17 mouse cellular contexts compared by ENCODE assay signal in the genomic region with DNA sequence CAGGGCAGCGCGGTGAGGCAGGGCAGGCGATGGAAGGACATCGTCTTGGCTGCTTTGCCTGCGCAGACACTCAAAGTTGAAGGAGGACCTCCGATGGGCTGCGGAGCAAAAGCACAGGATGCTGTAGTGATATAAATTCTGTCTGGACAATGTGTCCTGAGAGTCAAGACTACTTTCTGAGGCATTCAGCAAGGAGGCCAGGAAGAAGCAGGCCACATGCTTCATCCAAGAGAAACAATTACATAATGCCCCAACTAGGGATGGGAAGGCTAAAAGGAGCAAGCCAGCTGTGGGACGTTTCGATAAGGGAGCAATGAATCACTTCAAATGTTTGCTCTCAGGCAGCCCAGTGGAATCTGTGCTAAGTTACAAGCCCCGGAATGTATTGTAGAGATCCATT. TPM values are rescaled to one million over a fixed set of nuclear protein-coding genes. Genes with fewer than 3 reads are reported as not detected.
DNase-seq lines count a peak whose midpoint lies in the region; ATAC-seq and TF ChIP-seq lines count a peak whose summit lies in the region.
"Had no signal": no experiment of that assay in that cellular context is flagged by ENCODE, and none has a peak within 500 bp of the region (broad histone marks: within the 10 kb centered on the region; RNA-seq: fewer than 3 reads in every experiment).

No protein-coding gene starts in this region.

- peaks cover 16% of the 10 kb centered on the region; the same call in 1 of the 2 replicates for H3K36me3 ChIP-seq in lung, embryonic 14.5 days (ENCODE audit: insufficient read depth)
- no peaks in the 10 kb centered on the region for H3K36me3 ChIP-seq in hindbrain, embryonic 10.5 days
- H3K36me3 ChIP-seq: intestine, embryonic 15.5 days; lung, embryonic 15.5 days; neural tube, embryonic 12.5 days had no signal

- 66% methylated on average over 10 of the region's 10 CpGs for WGBS in lung, embryonic 14.5 days
- WGBS in hindbrain, embryonic 10.5 days, result 92% methylated on average over 10 of the region's 10 CpGs

- no peaks in the 10 kb centered on the region for H3K4me1 ChIP-seq in lung, embryonic 14.5 days (ENCODE audit: insufficient read depth)
- H3K4me1 ChIP-seq in hindbrain, embryonic 10.5 days (replicated peaks), result no peaks in the 10 kb centered on the region
- H3K4me1 ChIP-seq: hindbrain, embryonic 13.5 days; lung, embryonic 15.5 days; neural tube, embryonic 12.5 days had no signal

- H3K9ac ChIP-seq in lung, embryonic 14.5 days, result no peak overlapping the region
- H3K9ac ChIP-seq: hindbrain, embryonic 13.5 days; intestine, embryonic 15.5 days; lung, embryonic 15.5 days; neural tube, embryonic 12.5 days had no signal

- H3K27me3 ChIP-seq in lung, embryonic 14.5 days (ENCODE audit: insufficient read depth, low read length), result no peaks in the 10 kb centered on the region
- H3K27me3 ChIP-seq in hindbrain, embryonic 10.5 days (ENCODE audit: insufficient read depth, poor library complexity, severe bottlenecking), result no peaks in the 10 kb centered on the region
- H3K27me3 ChIP-seq: CH12.LX; hindbrain, embryonic 13.5 days; intestine, embryonic 15.5 days; lung, embryonic 15.5 days; neural tube, embryonic 12.5 days had no signal

- H3K9me3 ChIP-seq in lung, embryonic 14.5 days (ENCODE audit: low read depth, low read length), result no peaks in the 10 kb centered on the region
- H3K9me3 ChIP-seq in hindbrain, embryonic 10.5 days, result no peaks in the 10 kb centered on the region
- H3K9me3 ChIP-seq: hindbrain, embryonic 13.5 days; intestine, embryonic 15.5 days; lung, embryonic 15.5 days; neural tube, embryonic 12.5 days had no signal

- intact Hi-C loops in heart, postnatal 25 days (cut with DNase I), result no loop called here

- H3K4me2 ChIP-seq in lung, embryonic 14.5 days, result no peak overlapping the region
- H3K4me2 ChIP-seq: hindbrain, embryonic 13.5 days; intestine, embryonic 15.5 days; lung, embryonic 15.5 days; neural tube, embryonic 12.5 days had no signal

- no peak overlapping the region for H3K27ac ChIP-seq in lung, embryonic 14.5 days (ENCODE audit: low read depth)
- no peak overlapping the region for H3K27ac ChIP-seq in hindbrain, embryonic 10.5 days
- H3K27ac ChIP-seq: hindbrain, embryonic 13.5 days; intestine, embryonic 15.5 days; lung, embryonic 15.5 days; neural tube, embryonic 12.5 days had no signal

- peak; percentile 15 for DNase-seq in adrenal gland, adult 2 months
- DNase-seq in adrenal gland, postnatal 14 days, result no peak
- no peak for DNase-seq in lung, embryonic 14.5 days
- DNase-seq in lung, adult 18-20 months, result no peak
- DNase-seq in heart, adult 9 months (ENCODE audit: low spot score in 2 of 2), result peak; percentile 70 to 82
- DNase-seq in heart, postnatal 25 days (ENCODE audit: low spot score), result peak; percentile 48
- DNase-seq in hindbrain, embryonic 10.5 days (ENCODE audit: low spot score), result no peak
- no peak for DNase-seq in spleen, postnatal 14 days (ENCODE audit: low spot score in 2 of 2)
- DNase-seq: cerebellum, adult 11-12 months; right cerebral cortex, postnatal 4 days; thymus, postnatal 14 days had no signal

- TF ChIP-seq CTCF in lung, embryonic 14.5 days (IDR thresholded peaks at IDR 0.05; ENCODE audit: low read depth), result no peak

- ATAC-seq in lung, embryonic 14.5 days (ENCODE audit: insufficient read depth), result 0 out of 2 replicates have a peak, but pooled peaks have one; percentile 14
- ATAC-seq: intestine, embryonic 15.5 days had no signal

- H3K4me3 ChIP-seq in lung, embryonic 14.5 days (ENCODE audit: low read depth, low read length), result no peak overlapping the region
- H3K4me3 ChIP-seq in hindbrain, embryonic 10.5 days, result no peak overlapping the region
- H3K4me3 ChIP-seq: hindbrain, embryonic 13.5 days; intestine, embryonic 15.5 days; lung, embryonic 15.5 days; neural tube, embryonic 12.5 days had no signal

RNA-seq across cellular contexts. Expression of a gene that starts 36.4 kb away (rescaled TPM):
- total RNA-seq in adrenal gland, adult 2 months (2021), result 10 to 100 TPM; 13.2 to 24.5 TPM
- 5.5 and 9.7 TPM in 2 replicates for polyA plus RNA-seq in adrenal gland, adult 2 months (2012; rRNA removed)
- total RNA-seq in adrenal gland, postnatal 14 days (2021), result 21.1 and 23.9 TPM in 2 replicates
- polyA plus RNA-seq in lung, embryonic 14.5 days (2014; fragmentation: Nextera tagmentation; extraction: Ambion mirVana), result 0.78 and 1.1 TPM in 2 replicates
- total RNA-seq in heart, postnatal 25 days (2021), result under 1 TPM; 0.26 to 0.42 TPM
- 0.09 and 0.11 TPM in 2 replicates for polyA plus RNA-seq in hindbrain, embryonic 10.5 days (2016; fragmentation: Nextera tagmentation; extraction: Ambion mirVana)
- total RNA-seq: CH12.LX had no signal
- polyA plus RNA-seq: forebrain, embryonic 11.5 days had no signal

RNA-seq across cellular contexts. Expression of a gene that starts 36.5 kb away (rescaled TPM):
- 1 to 10 TPM; 1.8 to 3.2 TPM for total RNA-seq in adrenal gland, adult 2 months (2021)
- 1.1 TPM in 2 replicates for polyA plus RNA-seq in adrenal gland, adult 2 months (2012; rRNA removed)
- 2.2 and 2.3 TPM in 2 replicates for total RNA-seq in adrenal gland, postnatal 14 days (2021)
- 1.3 TPM in 2 replicates for polyA plus RNA-seq in lung, embryonic 14.5 days (2014; fragmentation: Nextera tagmentation; extraction: Ambion mirVana)
- under 1 TPM; 0.17 to 0.21 TPM for total RNA-seq in heart, postnatal 25 days (2021)
- 0.46 and 1.0 TPM in 2 replicates for polyA plus RNA-seq in hindbrain, embryonic 10.5 days (2016; fragmentation: Nextera tagmentation; extraction: Ambion mirVana)

Comparison
In these comparisons a context has a peak if more than half of its experiments do, and no peak if none do; other contexts are left out.
1. DNase-seq: peak in adrenal gland, adult 2 months (single experiment), heart, adult 9 months (2 of 2) and heart, postnatal 25 days (single experiment); none in adrenal gland, postnatal 14 days (single experiment), lung, embryonic 14.5 days (single experiment), lung, adult 18-20 months (0 of 2), hindbrain, embryonic 10.5 days (single experiment) and spleen, postnatal 14 days (0 of 2).
2. RNA of a gene that starts 36.4 kb away (total RNA-seq): 13.2 to 24.5 TPM in adrenal gland, adult 2 months and 21.1 to 23.9 TPM in adrenal gland, postnatal 14 days; 0.26 to 0.42 TPM in heart, postnatal 25 days; every median in the first group is over 4 times any median in the second.